Mouse (Mus musculus) megakaryocyte, adult 5-6 weeks (primary cell): ENCODE data around the gene Krtap5-5. TPM values are rescaled to one million over a fixed set of nuclear protein-coding genes. Genes with fewer than 3 reads are reported as not detected.

ENCODE experiments used
- total RNA-seq, 2 experiments: library from RNA; stranded (forward) in 1 of 2; stranded (reverse) in 1 of 2; fragments of 153-499, 151-499 nt in 1 of 2; fragments of 221-1000, 200-1000 nt in 1 of 2; gene quantifications; 2 replicates each; pipeline versions ENCODE4 v1.2.3 to v1.2.4; 2015 to 2017

The Krtap5-5 gene
- total RNA-seq, 2 experiments from 2014 or later = not detected

Other genes with a start within 250 kb of the Krtap5-5 start
- gene Mob2, start 168.9 kb downstream of the Krtap5-5 start, total RNA-seq (2015) = 25.5 and 34.4 TPM in 2 replicates
- gene Mob2, start 168.9 kb downstream of the Krtap5-5 start, total RNA-seq (2017) = 29.7 and 31.7 TPM in 2 replicates
- gene Dusp8, start 134.1 kb downstream of the Krtap5-5 start, total RNA-seq (2015) = not detected in 2 replicates
- not detected in 2 replicates for gene Dusp8, start 134.1 kb downstream of the Krtap5-5 start, total RNA-seq (2017)
- not detected in 2 replicates for gene Gm45618, start 109.2 kb downstream of the Krtap5-5 start, total RNA-seq (2015)
- not detected in 2 replicates for gene Gm45618, start 109.2 kb downstream of the Krtap5-5 start, total RNA-seq (2017)
- gene Gm39115, start 93.9 kb downstream of the Krtap5-5 start, total RNA-seq (2015) = not detected in 2 replicates
- not detected in 2 replicates for gene Gm39115, start 93.9 kb downstream of the Krtap5-5 start, total RNA-seq (2017)
- not detected in 2 replicates for gene Gm45337, start 85.4 kb downstream of the Krtap5-5 start, total RNA-seq (2015)
- gene Gm45337, start 85.4 kb downstream of the Krtap5-5 start, total RNA-seq (2017) = not detected in 2 replicates
- gene Gm29735, start 72.9 kb downstream of the Krtap5-5 start, total RNA-seq (2015) = not detected in 2 replicates
- not detected in 2 replicates for gene Gm29735, start 72.9 kb downstream of the Krtap5-5 start, total RNA-seq (2017)
- not detected in 2 replicates for gene Gm4553, start 64.2 kb downstream of the Krtap5-5 start, total RNA-seq (2015)
- not detected in 2 replicates for gene Gm4553, start 64.2 kb downstream of the Krtap5-5 start, total RNA-seq (2017)
- gene Krtap5-2, start 54.0 kb downstream of the Krtap5-5 start, total RNA-seq (2015) = not detected in 2 replicates
- gene Krtap5-2, start 54.0 kb downstream of the Krtap5-5 start, total RNA-seq (2017) = not detected in 2 replicates
- not detected in 2 replicates for gene Gm10153, start 39.6 kb downstream of the Krtap5-5 start, total RNA-seq (2015)
- gene Gm10153, start 39.6 kb downstream of the Krtap5-5 start, total RNA-seq (2017) = not detected in 2 replicates
- not detected in 2 replicates for gene Krtap5-3, start 28.6 kb downstream of the Krtap5-5 start, total RNA-seq (2015)
- gene Krtap5-3, start 28.6 kb downstream of the Krtap5-5 start, total RNA-seq (2017) = not detected in 2 replicates
- gene Gm7579, start 18.1 kb downstream of the Krtap5-5 start, total RNA-seq (2015) = not detected in 2 replicates
- gene Gm7579, start 18.1 kb downstream of the Krtap5-5 start, total RNA-seq (2017) = not detected in 2 replicates
- gene Gm40460, start 11.1 kb upstream of the Krtap5-5 start, total RNA-seq (2015) = not detected in 2 replicates
- gene Gm40460, start 11.1 kb upstream of the Krtap5-5 start, total RNA-seq (2017) = not detected in 2 replicates
- not detected in 2 replicates for gene Gm2431, start 28.4 kb upstream of the Krtap5-5 start, total RNA-seq (2015)
- gene Gm2431, start 28.4 kb upstream of the Krtap5-5 start, total RNA-seq (2017) = not detected in 2 replicates
- not detected in 2 replicates for gene Gm4559, start 44.4 kb upstream of the Krtap5-5 start, total RNA-seq (2015)
- gene Gm4559, start 44.4 kb upstream of the Krtap5-5 start, total RNA-seq (2017) = not detected in 2 replicates
- not detected in 2 replicates for gene Krtap5-1, start 67.1 kb upstream of the Krtap5-5 start, total RNA-seq (2015)
- not detected in 2 replicates for gene Krtap5-1, start 67.1 kb upstream of the Krtap5-5 start, total RNA-seq (2017)
- not detected in 2 replicates for gene Krtap5-4, start 73.6 kb upstream of the Krtap5-5 start, total RNA-seq (2015)
- not detected in 2 replicates for gene Krtap5-4, start 73.6 kb upstream of the Krtap5-5 start, total RNA-seq (2017)
- gene Ifitm10, start 143.8 kb upstream of the Krtap5-5 start, total RNA-seq (2015) = 2.1 and 3.6 TPM in 2 replicates
- 0.48 and 1.4 TPM in 2 replicates for gene Ifitm10, start 143.8 kb upstream of the Krtap5-5 start, total RNA-seq (2017)
- gene Gm49369, start 152.7 kb upstream of the Krtap5-5 start, total RNA-seq (2015) = not detected in 2 replicates
- 24.9 and 36.8 TPM in 2 replicates for gene Gm49369, start 152.7 kb upstream of the Krtap5-5 start, total RNA-seq (2017)
- 193 and 197 TPM in 2 replicates for gene Ctsd, start 158.1 kb upstream of the Krtap5-5 start, total RNA-seq (2015)
- 218 and 236 TPM in 2 replicates for gene Ctsd, start 158.1 kb upstream of the Krtap5-5 start, total RNA-seq (2017)
- gene Syt8, start 204.9 kb upstream of the Krtap5-5 start, total RNA-seq (2015) = 0.39 TPM in 1 of 2 replicates, not detected in the other
- gene Syt8, start 204.9 kb upstream of the Krtap5-5 start, total RNA-seq (2017) = not detected in 2 replicates
- 18.8 and 20.9 TPM in 2 replicates for gene Tnni2, start 211.8 kb upstream of the Krtap5-5 start, total RNA-seq (2015)
- 25.6 and 27.6 TPM in 2 replicates for gene Tnni2, start 211.8 kb upstream of the Krtap5-5 start, total RNA-seq (2017)
- 1,220 and 1,304 TPM in 2 replicates for gene Lsp1, start 230.8 kb upstream of the Krtap5-5 start, total RNA-seq (2015)
- gene Lsp1, start 230.8 kb upstream of the Krtap5-5 start, total RNA-seq (2017) = 1,314 and 1,552 TPM in 2 replicates